Mouse (Mus musculus): ENCODE measurements around the gene Wbp11.
"Not testable (repeated sequence)": the region's sequence is repeated elsewhere in the genome, so short reads cannot be mapped to it uniquely, and the experiment has no call there.

Gene Wbp11

DNA sequence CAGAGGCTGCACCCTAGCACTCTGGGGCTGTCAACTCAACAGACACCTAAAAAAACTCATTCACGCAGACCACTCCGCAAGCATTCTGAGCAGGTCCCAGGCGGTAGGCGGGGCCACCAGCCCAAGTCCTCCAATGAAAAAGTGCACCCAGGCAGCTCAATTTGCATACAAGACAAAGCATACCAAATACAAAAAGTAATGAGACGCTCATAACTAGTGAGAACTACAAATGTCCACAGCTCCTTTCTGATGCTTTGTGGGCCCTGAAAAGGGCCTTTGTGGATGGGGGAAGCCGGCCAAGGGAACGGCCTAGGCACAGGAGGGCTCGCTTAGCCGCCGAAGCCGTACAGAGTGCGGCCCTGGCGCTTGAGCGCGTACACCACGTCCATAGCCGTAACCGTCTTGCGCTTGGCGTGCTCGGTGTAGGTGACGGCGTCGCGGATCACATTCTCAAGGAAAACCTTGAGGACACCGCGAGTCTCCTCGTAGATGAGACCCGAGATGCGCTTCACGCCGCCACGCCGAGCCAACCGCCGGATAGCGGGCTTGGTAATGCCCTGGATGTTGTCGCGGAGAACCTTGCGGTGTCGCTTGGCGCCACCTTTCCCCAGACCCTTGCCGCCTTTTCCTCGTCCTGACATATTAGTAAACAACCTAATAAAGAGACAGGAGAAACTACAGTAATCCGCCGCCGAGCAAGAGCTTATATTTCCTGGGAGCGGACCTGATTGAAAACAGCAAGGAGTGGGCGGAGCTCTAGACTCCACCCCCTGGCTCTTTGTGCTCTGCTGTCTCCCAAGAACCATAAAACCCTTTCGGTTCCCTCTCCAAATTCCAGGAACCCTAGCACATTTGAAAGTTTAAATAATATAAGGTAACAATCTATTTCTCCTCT, 24.0 kb downstream of the Wbp11 start, which contains the start of gene Hist4h4:
Gene Hist4h4 (minus strand): TSS at position 677 of the 895 bp plus-strand sequence.
- DNase-seq (ENCODE audit: low read depth, low spot score): peak; percentile 91

DNA sequence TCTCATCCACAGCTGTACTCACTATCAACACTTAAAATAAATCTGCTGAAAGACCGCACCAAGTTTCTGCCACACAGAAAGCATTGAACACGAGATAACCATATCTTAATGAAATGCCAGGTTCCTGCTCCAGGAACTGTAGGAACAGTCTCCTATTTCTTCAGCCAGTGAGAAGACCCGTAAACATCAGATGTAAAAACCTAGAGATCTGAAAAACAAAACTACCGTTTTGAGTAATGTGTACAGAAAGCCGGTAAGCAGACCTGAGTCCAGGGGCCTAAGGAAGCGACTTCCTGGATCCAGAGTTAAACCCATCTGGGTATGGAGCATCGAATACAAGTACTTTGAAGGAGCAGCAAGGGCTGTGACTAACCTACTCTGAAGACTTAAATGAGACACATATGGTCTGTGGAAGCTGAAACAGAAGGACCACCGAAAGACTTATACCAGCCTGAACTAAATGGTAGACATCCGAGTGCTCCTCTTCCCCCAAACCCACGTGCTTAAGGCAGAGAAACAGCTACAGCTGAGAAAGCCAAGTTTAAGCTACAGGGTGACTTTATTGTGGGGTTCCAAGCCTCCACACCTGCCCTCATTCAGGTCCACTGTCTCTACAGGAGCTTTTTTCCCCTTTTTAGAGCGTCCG, 24.8 kb downstream of the Wbp11 start:
- DNase-seq (ENCODE audit: low read depth, low spot score): no peak

DNA sequence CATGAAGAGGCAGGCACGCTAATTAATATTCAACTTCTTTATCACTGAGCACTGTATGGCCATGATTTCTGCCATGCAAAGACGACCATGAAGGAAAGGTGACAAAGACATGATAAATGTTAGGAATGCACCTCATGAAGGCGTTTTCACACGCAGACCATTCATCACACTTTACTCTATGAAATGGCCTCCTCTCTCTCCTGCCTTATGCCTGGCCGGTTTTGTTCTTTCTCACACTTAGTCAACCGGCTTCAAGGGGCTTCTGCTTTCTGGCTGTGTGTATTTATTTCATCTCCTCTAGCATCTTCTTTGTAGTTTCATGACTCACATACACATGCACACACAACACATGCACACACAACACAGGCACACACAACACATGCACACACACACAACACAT, 26.8 kb downstream of the Wbp11 start:
- DNase-seq (ENCODE audit: low read depth, low spot score): no peak

DNA sequence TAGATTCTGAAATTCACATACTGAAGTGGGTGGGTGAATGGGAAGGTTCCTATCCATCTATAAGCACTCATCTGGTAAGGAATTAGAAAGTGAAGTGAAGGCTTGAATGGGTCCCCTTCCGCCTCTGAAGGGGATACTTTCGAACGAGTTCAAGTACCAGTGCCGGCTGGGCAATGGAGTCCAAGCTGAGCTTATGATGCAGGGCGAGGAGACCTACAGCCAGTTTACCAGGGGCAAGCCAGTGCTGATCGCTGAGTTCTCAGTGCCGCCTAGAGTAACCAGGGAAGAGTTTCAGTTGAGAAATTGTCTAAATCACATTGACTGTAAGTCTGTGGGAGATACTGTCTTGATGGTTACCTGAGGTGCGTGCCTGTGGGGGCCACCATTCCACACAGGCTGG, 27.3 kb downstream of the Wbp11 start:
- DNase-seq (ENCODE audit: low read depth, low spot score): no peak

DNA sequence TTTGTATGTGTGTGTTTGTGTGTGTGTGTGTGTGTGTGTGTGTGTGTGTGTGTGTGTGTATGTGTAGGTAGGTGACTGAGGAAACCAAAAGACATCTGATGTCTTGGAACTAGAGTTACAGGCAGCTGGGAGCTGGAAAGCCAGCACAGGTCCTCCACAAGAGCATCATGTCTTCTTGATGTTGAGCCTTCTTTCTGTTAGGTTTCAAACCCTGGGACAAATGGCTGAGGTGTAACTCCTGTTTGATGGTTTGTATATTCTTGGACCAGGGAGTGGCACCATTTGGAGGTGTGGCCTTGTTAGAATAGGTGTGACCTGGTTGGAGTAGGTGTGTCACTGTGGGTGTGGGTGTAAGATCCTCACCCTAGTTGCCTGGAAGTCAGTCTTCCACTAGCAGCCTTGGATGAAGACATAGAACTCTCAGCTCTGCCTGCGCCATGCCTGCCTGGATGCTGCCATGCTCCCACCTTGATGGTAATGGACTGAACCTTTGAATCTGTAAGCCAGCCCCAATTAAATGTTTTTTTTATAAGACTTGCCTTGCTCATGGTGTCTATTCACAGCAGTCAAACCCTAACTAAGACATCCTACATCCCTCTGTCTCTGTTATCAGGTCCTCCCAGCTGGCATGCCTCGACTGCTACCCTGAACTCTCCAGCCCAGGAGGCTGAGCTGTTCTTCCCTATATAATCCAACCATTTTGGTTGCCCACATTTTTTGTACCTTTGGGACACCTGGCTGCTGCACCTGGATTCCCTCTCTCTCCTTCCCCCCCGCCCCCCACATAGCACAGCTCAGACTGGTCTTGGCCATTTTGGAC, 29.9 kb downstream of the Wbp11 start:
- not testable (repeated sequence) for DNase-seq (ENCODE audit: low read depth, low spot score)

DNA sequence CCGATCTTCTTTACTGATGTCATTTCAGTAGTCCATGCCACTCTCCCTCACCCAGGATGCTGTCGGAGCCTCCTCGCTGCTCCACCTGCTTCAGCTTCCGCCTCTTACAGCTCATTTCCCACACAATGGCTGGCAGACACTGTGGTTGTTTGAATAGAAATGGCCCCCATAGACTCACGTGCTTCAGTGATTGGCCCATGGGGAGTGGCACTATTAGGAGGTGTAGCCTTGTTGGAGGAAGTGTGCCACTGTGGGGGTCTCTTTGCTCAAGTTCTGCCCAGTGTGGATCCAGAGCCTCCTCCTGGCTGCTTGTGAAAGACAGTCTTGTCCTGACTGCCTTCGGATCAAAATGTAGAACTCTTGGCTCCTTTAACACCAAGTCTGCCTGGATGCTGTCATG, 32.2 kb downstream of the Wbp11 start:
- DNase-seq (ENCODE audit: low read depth, low spot score): no peak

DNA sequence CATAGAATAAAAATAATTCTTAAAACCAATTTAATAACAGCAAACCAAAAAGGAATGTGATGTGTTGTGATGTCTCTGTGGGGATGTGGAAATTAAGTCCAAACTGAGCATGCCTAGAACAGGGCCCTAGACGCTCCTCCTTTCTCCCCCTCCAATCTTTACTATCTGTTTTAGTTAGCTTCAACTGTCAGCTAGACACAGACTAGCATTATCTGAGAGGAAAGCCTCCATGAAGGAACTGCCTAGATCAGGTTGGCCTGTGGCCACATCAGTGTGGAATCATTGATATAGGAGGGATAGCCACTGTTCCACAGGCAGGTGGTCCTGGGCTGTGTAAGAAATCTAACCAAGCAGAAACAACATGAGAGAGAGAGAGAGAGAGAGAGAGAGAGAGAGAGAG, 32.9 kb downstream of the Wbp11 start:
- DNase-seq (ENCODE audit: low read depth, low spot score): no peak

DNA sequence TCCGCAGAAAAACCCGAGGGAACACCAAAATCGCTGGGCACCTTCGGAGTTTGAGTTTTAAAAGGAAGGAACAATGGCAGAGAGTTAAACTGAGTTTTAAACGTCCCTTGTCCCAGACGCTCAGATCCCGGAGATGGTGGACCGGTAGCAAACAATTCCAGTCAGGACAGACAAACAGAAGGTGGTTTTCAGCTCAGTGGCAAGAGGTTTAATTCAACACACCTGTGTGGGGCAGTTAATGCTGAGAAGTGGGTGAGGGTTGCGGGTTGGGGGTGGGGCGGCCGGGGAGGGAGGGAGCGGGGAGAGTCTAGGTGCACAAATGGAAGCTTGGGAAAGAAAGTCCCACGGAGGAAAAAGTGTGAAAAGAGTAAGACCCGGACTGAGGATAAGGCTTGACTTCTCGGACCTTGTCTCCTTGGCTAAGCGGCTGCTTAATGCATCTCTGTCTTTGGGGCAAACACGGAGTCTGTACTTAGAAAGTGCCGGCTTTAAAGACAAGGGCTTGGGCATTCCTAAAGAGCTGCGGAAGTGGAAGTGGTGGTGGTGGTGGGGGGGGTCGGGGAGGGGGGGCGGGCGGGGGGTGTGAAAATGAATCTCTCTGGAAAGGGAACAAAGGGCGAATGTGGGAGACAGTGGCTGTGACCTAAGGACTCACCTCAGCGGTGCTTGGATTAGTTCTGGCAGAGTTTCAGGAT, 34.1 kb downstream of the Wbp11 start:
- no peak for DNase-seq (ENCODE audit: low read depth, low spot score)

DNA sequence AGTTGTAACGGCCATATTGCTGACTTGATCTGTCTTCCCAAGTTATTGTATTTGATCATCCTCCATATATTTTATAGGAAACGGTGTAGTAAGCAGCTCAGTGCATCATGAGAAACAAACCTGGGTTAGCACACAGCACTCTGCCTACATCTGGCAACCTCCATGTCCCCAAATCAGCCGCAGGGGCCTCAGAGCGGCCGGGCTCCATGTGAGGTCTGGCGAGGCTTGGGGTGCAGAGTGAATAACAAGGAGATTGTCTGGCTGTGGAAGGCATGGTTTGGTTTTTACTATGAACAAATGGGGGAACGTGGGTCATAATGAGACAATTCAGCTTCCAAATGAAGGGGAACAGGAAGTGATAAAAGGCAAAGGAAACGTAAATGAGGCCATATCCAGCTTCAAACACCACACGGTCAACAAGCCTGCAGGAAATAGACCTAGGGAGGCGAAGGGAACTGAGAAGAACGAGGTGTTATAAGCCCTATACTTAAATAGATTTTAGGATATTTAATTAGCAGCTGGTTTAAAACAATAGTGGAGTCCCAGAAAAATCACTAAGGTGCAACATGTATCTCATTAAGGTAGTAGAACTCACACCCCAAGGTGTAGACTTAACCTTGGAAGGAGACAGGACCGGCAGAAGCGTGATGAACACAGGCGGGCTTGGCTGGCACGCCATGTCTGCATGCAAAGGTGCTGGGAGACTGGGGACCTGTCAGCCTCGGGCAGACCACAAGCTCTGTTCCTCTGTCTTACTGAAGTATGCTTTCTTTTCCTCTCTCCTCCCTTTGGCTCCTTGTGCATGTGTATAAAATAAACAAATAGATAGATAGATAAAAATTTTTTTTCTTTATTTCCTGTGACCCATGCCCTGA, 34.9 kb downstream of the Wbp11 start:
- no peak for DNase-seq (ENCODE audit: low read depth, low spot score)

DNA sequence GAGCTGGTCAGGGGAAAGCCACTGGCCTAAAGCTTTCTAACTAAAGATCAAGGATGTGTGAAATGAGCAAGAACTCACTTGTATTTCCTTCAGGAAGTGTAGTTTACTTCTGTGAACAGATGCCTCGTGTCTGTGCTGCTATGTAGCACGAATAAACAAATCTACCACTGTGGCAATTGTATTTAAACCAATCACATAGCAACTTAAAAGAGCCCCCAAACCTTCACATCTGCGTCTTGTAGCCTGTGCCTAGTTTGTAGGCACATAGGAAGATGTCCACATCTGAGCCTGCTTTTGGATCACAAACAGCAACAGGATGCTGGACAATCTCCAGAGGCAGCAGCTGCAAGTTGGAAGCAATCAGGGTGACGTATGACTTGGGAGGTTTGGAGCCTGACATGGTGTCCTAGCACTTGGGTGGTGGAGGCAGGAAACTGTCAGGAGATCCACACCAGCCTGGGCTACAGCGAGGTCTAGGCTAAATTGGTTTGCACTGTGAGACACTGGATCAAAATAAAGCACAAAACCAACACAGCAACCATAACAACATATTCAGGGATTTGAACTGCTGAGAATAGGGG, 38.6 kb downstream of the Wbp11 start:
- no peak for DNase-seq (ENCODE audit: low read depth, low spot score)

DNA sequence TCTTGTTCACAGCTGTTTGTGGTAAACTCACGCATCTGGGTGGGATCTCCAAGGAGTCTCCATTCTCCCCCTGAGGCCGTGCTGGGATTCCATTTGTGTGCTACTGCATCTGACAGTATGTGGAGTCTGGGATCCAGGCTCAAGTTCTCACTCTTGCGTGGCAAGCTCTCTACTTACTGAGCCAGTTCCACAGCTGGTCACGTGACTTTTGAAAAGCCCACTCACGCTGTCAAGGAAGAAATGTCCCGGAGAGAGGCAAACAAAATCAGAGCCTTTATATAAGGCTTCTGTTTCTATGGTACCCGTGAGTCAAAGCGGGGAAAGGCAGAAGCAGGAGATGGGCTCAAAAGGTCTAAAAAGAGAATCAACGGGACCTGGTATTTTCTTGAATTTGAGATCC, 45.3 kb downstream of the Wbp11 start:
- no peak for DNase-seq (ENCODE audit: low read depth, low spot score)

DNA sequence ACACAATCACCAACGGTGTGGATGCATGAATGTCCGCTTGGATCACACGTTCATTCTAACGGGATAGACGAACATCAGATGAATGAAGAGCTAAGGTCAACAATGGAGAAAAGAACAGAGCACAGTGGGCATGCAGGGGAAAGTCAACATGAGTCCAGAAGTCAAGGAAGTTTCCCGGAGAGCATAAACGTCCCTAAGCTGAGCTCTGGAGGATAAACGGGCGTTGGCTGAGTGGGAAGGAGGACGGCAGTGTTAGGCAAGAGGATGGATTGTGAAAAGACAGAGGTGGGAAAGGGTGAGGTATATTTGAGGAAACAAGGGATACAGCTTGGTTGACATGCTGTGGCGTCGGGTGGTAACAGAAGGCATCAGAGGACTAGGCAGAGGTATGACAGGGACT, 45.9 kb downstream of the Wbp11 start:
- no peak for DNase-seq (ENCODE audit: low read depth, low spot score)

DNA sequence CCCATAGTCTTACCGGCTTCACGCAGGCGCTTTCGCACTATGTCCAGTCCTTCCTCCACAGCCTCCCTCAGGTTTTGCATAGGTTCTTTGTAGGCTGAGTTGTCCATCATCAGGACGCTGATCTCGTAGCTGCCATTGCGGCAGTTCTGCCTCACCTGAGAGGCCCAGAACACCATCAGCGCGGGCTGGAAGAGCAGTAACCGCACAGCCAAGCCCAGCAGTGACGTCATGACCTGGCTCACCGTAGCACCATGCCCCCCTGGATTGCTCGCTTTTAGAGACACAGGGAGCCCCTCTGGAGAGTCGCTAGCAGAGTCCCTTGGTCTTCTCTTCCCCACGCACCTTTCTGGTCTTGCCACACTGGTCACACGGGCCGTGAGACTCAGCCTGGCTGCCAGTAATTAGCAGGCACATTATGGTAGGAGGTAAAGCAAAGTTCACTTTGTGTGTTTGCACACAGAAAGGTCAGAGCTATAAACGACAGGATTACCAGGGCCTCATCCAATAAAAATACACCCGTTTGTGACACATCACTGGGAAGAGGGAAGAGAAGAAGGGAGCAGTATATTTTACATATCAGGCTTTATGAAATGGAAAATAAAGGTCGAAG, 46.6 kb downstream of the Wbp11 start, which contains the start of gene Gucy2c:
Gene Gucy2c (minus strand): TSS at position 389 of the 610 bp plus-strand sequence.
- no peak for DNase-seq (ENCODE audit: low read depth, low spot score)

DNA sequence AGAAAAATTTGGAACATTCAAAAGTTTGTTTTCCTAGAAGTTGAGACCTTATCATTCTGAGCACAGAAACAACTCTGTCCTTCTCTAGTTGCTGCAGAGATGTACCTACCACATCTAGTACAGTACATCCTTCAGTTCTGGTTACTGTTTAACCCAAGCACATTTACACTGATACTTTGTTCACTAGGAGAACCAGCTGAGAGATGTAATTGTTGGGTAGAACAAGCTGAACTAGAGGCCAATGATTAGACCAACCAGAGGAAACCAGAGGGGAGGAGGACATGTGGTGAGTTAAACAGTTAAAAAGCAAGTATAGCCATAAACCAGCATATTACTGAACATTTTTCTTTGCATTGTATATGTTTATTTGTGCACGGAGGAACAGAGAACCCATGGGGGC, 51.6 kb downstream of the Wbp11 start:
- no peak for DNase-seq (ENCODE audit: low read depth, low spot score)

DNA sequence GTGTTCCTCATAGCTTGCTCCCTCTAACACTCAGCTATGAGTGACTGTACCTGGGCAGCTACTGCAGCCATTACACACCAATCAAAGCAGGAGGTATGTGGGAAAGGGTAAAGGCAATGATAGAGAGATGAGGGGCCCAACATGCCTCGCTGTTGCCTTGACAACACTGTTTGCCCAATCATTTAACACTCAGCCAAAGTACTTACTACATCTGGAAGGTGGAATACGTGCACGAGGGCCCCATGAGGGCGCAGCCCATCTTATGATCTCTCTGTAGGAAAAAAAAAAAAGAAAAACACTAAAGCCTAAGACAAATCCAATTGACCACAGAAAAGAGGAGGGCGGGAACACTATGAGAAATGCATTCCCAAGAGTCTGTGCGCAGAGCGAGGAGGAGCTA, 58.2 kb downstream of the Wbp11 start:
- no peak for DNase-seq (ENCODE audit: low read depth, low spot score)

DNA sequence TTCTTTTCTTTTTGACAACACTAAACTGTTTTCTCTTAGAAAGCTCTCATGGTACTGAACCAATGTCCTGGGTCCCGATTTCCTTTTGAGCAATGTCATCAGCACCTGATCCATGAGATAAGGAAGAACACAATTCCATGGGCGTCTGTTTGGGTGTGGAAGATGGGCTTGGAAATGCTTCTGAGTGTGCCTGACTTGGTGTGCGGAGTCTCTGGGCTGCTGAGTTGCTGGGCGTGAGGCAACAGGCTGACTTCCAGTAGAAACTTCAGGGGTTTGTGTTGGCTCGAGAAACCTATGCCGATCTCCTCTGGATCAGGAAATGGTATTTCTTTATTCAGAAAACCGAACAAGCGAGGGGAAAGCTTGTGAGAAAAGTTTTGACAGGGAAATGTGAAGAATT, 58.9 kb downstream of the Wbp11 start:
- no peak for DNase-seq (ENCODE audit: low read depth, low spot score)

DNA sequence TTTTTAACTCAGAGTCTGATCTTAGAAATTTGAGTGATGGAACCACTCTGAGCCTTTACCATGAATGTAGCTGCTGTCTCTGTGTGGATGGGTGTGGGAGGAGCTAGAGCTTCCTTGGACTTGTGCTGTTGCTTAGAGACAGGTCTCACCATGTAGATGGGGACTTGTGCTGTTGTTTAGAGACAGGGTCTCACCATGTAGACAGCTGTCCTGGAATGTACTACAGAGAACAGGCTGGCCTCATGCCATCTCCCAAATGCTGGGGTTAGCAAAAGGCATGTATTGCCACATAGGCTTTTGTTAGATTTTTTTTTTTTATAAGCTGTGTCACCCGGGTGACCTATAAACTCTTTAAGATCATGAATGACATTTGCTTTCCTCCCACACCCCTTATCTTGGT, 64.1 kb downstream of the Wbp11 start:
- DNase-seq (ENCODE audit: low read depth, low spot score): no peak

Measured in CD4-positive helper T cell, adult 2 months (primary cell).